Mouse (Mus musculus) bone marrow macrophage, adult 2 months (primary cell): ENCODE data around the gene Myo10.

ENCODE experiments used
- CTCF ChIP-seq: IDR thresholded peaks from 2 replicates; pipeline ENCODE4 v1.5.1; 2012; ENCODE audit warnings: low read depth, mild to moderate bottlenecking, low read length, moderate library complexity
- POLR2A ChIP-seq: IDR thresholded peaks from 2 replicates; pipeline ENCODE4 v1.6.1; 2012; ENCODE audit warnings: mild to moderate bottlenecking, low read depth, low read length, borderline replicate concordance

GRCm38 (mm10) chr15:25632902-25633301 is 10.6 kb downstream of the Myo10 start:
- TF ChIP-seq POLR2A (no peak), CTCF (no peak)
